ENCODE assay signal across 11 mouse cellular contexts in the genomic region with DNA sequence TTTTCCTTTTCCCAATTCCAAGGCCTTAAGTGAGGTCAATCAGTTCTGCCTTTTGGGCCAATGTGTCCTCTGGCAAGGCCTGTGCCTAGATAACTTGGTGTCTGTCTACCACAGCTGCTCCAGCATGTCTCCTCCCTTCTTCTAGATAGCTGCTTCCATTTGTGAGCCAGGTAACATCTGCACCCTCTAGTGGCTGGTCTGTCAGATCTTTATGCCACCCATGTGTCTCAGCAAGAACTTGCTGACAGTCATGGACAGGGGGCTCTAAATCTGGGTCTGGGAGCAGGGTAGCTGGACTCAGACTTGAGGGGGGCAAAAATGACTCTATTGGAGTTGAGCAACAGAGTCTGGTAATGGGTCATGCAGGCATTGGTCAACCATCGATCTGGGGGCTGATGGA.
DNase-seq lines count a peak whose midpoint lies in the region; TF ChIP-seq lines count a peak whose summit lies in the region.
"Had no signal": no experiment of that assay in that cellular context is flagged by ENCODE, and none has a peak within 500 bp of the region (broad histone marks: within the 10 kb centered on the region; RNA-seq: fewer than 3 reads in every experiment).

No protein-coding gene starts in this region.

- no peak overlapping the region for H3K4me3 ChIP-seq in layer of hippocampus, adult 2 months
- H3K4me3 ChIP-seq: forebrain, embryonic 12.5 days; limb, embryonic 12.5 days had no signal

- peak; percentile 56 for TF ChIP-seq CTCF in layer of hippocampus, adult 2 months (conservative IDR thresholded peaks at IDR 0.05)

- DNase-seq in embryo, embryonic 10 days (ENCODE audit: low spot score), result peak; percentile 10
- DNase-seq in embryo, embryonic 11 days, result no peak
- DNase-seq in layer of hippocampus, adult 2 months (ENCODE audit: low spot score in 2 of 2), result no peak
- DNase-seq in layer of hippocampus, adult 9-10 months (ENCODE audit: low spot score), result no peak
- peak; percentile 26 for DNase-seq in 416B (ENCODE audit: low read depth)
- DNase-seq in brain, adult 2 months (ENCODE audit: low read depth, low spot score), result peak; percentile 61
- DNase-seq in spleen, postnatal 36 days (ENCODE audit: low spot score in 2 of 2), result no peak
- DNase-seq in liver, result no peak
- DNase-seq: right cerebral cortex, postnatal 4 days had no signal

- H3K27ac ChIP-seq in layer of hippocampus, adult 2 months, result no peak overlapping the region
- H3K27ac ChIP-seq: forebrain, embryonic 12.5 days; limb, embryonic 12.5 days had no signal

Comparison
In these comparisons a context has a peak if more than half of its experiments do, and no peak if none do; other contexts are left out.
1. DNase-seq: peak in embryo, embryonic 10 days (single experiment), 416B (single experiment) and brain, adult 2 months (single experiment); none in embryo, embryonic 11 days (single experiment), layer of hippocampus, adult 2 months (0 of 2), layer of hippocampus, adult 9-10 months (single experiment), spleen, postnatal 36 days (0 of 2) and liver (single experiment).